Mouse (Mus musculus) megakaryocyte, embryonic 14.5 days (primary cell): ENCODE results near the gene Ppp1r14a.

Experiments used
- FLI1 ChIP-seq: IDR thresholded peaks from 2 replicates; pipeline ENCODE4 v1.6.1; 2012; ENCODE audit warnings: low read length, inconsistent platforms, mixed read lengths
- GATA1 ChIP-seq: IDR thresholded peaks from 3 replicates; pipeline ENCODE4 v1.6.1; 2012; ENCODE audit warnings: mixed read lengths, low read length, inconsistent platforms, borderline replicate concordance

DNA sequence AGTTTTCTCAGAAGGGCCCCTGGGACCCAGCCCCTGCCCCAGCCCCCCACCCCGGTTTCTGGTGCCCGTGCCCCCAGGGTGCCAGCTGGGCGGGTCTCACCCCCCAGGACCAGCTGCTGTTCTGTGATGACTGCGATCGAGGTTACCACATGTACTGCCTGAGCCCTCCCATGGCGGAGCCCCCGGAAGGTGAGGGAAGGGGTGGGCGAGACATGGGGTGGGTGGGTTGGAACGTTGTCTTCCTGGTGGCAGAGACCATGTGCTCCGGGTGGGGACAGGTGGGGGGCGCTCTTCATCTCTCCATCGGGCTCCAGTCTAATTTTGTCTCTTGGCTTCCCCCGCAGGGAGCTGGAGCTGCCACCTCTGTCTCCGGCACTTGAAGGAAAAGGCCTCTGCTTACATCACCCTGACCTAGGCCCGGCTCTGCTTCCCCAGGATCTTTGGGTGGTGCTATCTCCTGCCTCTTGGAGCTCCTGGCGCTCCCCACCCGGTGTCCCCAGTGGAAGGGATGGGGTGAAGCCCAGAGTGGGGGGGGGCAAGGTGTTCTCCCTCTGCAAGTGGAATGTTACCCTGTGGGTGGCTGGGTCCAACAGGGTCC lies 27.1 kb downstream of the Ppp1r14a start:
- no peak for TF ChIP-seq GATA1
- TF ChIP-seq FLI1 = no peak
